Mouse (Mus musculus) liver, adult 2 months (tissue): ENCODE measurements around the gene Cntrob. TPM values are rescaled to one million over a fixed set of nuclear protein-coding genes. Genes with fewer than 3 reads are reported as not detected.

ENCODE experiments used
- DNase-seq: peaks from one replicate; pipeline ENCODE4 v3.0.0-alpha.2; 2011; ENCODE audit warnings: low read depth, low spot score; ENCODE audit errors: extremely low read depth
- H3K27ac ChIP-seq: fragments of 200-500 bp; replicated peaks from 2 replicates; pipeline ENCODE4 v1.5.1; 2012; ENCODE audit warnings: low read depth, mild to moderate bottlenecking, control low read depth, inconsistent platforms, low read length; ENCODE audit not compliant: insufficient read depth
- H3K27me3 ChIP-seq: fragments of 200-500 bp; 2 replicates; pipeline ENCODE4 v1.6.1; 2012; ENCODE audit warnings: mild to moderate bottlenecking, moderate library complexity, low read length, inconsistent platforms; ENCODE audit not compliant: control insufficient read depth, insufficient read depth
- H3K36me3 ChIP-seq: fragments of 200-500 bp; 2 replicates; pipeline ENCODE4 v1.6.1; 2012; ENCODE audit warnings: low read length, inconsistent platforms; ENCODE audit not compliant: control insufficient read depth, insufficient read depth
- H3K4me1 ChIP-seq: fragments of 200-500 bp; 2 replicates; pipeline ENCODE4 v1.6.1; 2011; ENCODE audit warnings: low read length; ENCODE audit not compliant: control insufficient read depth, insufficient read depth
- H3K4me3 ChIP-seq: fragments of 200-500 bp; 2 replicates; pipeline ENCODE4 v1.5.1; 2011; ENCODE audit warnings: low read depth, mild to moderate bottlenecking, control low read depth, low read length, moderate library complexity; ENCODE audit not compliant: insufficient read depth
- H3K79me2 ChIP-seq: fragments of 200-500 bp; 2 replicates; pipeline ENCODE4 v1.6.1; 2012; ENCODE audit warnings: inconsistent platforms, mild to moderate bottlenecking, low read length, moderate library complexity; ENCODE audit not compliant: control insufficient read depth, insufficient read depth
- H3K9ac ChIP-seq: fragments of 200-500 bp; 2 replicates; pipeline ENCODE4 v1.6.1; 2012; ENCODE audit warnings: low read depth, mild to moderate bottlenecking, control low read depth, inconsistent platforms, low read length
- CTCF ChIP-seq: fragments of 200-500 bp; IDR thresholded peaks from 2 replicates; pipeline ENCODE4 v1.5.1; 2011; ENCODE audit warnings: low read depth, low read length, control low read depth
- POLR2A ChIP-seq: fragments of 200-500 bp; IDR thresholded peaks from 2 replicates; pipeline ENCODE4 v1.6.1; 2011; ENCODE audit warnings: low read length, control low read depth; ENCODE audit not compliant: insufficient read depth; ENCODE audit errors: extremely low read depth
- WGBS: fragments of 180-500 bp; shearing (Covaris S2); methylation state at CpG from one replicate; pipeline ENCODE4 v1.1.7; 2018; 5-methylcytosine and 5-hydroxymethylcytosine counted together
- polyA plus RNA-seq: library from polyadenylated mRNA; depleted of rRNA; stranded (reverse); fragments of >200 nt; gene quantifications from 2 replicates; pipeline ENCODE4 v1.2.3, GENCODE M21; 2012; rRNA removed
- total RNA-seq: library from RNA; depleted of rRNA; stranded (reverse); fragments of >200 nt; gene quantifications from 2 replicates; pipeline ENCODE4 v1.2.3, GENCODE M21; 2014; rRNA removed

Gene Cntrob
- total and polyA plus RNA-seq, 2 experiments: 2.5 to 3.9 TPM

DNA sequence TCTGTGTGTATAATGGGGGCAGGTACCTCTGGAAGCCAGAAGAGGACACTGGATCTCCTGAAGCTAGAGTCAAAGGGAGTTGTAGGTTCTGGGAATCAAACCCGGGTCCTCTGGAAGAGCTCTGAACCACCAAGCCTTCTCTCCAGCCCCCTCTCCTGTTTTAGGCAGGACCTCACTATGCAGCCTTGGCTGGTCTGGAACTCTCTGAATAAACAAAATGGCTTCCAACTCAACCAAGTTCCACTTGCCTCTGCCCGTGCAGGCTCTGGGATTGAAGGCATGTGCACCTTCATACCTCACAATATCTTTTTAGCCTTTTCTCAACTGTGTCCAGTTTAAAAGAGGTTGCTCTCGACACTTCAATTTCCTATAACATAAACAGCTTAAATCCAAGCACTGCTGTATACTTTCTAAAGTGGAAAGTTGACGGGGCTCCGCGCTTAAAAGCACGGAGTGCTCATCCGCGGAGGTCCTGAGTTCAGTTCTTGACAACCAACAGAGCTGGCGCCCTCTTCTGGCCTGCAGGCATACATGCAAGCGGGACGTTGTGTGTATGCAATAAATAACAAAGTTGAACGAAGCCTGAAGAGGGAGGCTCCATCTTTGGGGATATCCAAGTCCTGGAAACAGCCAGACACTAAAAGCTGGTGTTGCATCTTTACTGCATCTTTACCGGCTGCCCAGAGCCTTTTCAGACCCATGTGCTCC is 72.3 kb downstream of the Cntrob start:
- whole genome bisulfite sequencing: 61% methylated on average over 14 of the region's 14 CpGs
- H3K4me1 ChIP-seq: no peaks in the 10 kb centered on the region
- no peak for DNase-seq

DNA sequence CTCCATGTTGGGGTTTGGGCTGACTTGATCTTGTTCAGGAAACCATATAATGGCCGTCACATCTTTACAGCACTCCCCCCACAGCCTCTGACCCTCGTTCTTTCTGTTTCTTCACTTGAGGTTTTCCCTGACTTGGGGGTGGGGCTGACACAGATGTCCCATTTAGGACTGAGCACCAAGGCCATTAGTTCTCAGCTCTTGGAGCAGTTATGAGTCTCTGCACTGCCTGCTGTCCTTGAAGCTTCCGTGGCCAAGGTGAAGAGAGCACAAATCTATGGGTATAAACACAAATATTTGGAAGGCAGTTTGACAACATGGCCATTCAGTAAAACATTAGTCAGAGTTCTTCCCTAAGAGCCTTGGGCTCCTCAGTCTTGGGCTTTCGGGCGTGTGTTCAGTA is 73.5 kb downstream of the Cntrob start:
- H3K4me1 ChIP-seq: no peaks in the 10 kb centered on the region
- DNase-seq: no peak
- whole genome bisulfite sequencing: 84% methylated on average over 5 of the region's 5 CpGs

More for the DNA sequence above, 72.3 kb downstream of the Cntrob start:
- H3K79me2 ChIP-seq: no peaks in the 10 kb centered on the region
- no peak overlapping the region for H3K4me3 ChIP-seq
- no peak overlapping the region for H3K9ac ChIP-seq
- TF ChIP-seq CTCF (peak; percentile 77), POLR2A (no peak)
- no peaks in the 10 kb centered on the region for H3K27me3 ChIP-seq
- H3K27ac ChIP-seq: no peak overlapping the region
- H3K36me3 ChIP-seq: no peaks in the 10 kb centered on the region

More for the DNA sequence above, 73.5 kb downstream of the Cntrob start:
- no peak overlapping the region for H3K27ac ChIP-seq
- no peak overlapping the region for H3K9ac ChIP-seq
- no peaks in the 10 kb centered on the region for H3K79me2 ChIP-seq
- no peaks in the 10 kb centered on the region for H3K27me3 ChIP-seq
- no peak for TF ChIP-seq POLR2A
- H3K36me3 ChIP-seq: no peaks in the 10 kb centered on the region
- no peak overlapping the region for H3K4me3 ChIP-seq

Other genes starting within 250 kb of the Cntrob start
- gene Vamp2, start 235.3 kb downstream of the Cntrob start, total RNA-seq: 5.2 and 6.4 TPM in 2 replicates
- 21.7 and 36.9 TPM in 2 replicates for gene Vamp2, start 235.3 kb downstream of the Cntrob start, polyA plus RNA-seq
- 8.0 and 9.0 TPM in 2 replicates for gene Per1, start 228.6 kb downstream of the Cntrob start, total RNA-seq
- 4.6 and 6.9 TPM in 2 replicates for gene Per1, start 228.6 kb downstream of the Cntrob start, polyA plus RNA-seq
- not detected in 2 replicates for gene Hes7, start 203.4 kb downstream of the Cntrob start, total RNA-seq
- gene Hes7, start 203.4 kb downstream of the Cntrob start, polyA plus RNA-seq: 0.05 TPM in 1 of 2 replicates, not detected in the other
- gene 9130213A22Rik, start 201.2 kb downstream of the Cntrob start, total RNA-seq: 0.13 TPM in 1 of 2 replicates, not detected in the other
- 0.05 and 0.10 TPM in 2 replicates for gene 9130213A22Rik, start 201.2 kb downstream of the Cntrob start, polyA plus RNA-seq
- gene Aloxe3, start 197.9 kb downstream of the Cntrob start, total RNA-seq: not detected in 2 replicates
- gene Aloxe3, start 197.9 kb downstream of the Cntrob start, polyA plus RNA-seq: 0.09 TPM in 1 of 2 replicates, not detected in the other
- not detected in 2 replicates for gene Alox12b, start 166.8 kb downstream of the Cntrob start, total RNA-seq
- not detected in 2 replicates for gene Alox12b, start 166.8 kb downstream of the Cntrob start, polyA plus RNA-seq
- gene Alox8, start 125.9 kb downstream of the Cntrob start, total RNA-seq: not detected in 2 replicates
- not detected in 2 replicates for gene Alox8, start 125.9 kb downstream of the Cntrob start, polyA plus RNA-seq
- not detected in 2 replicates for gene Gucy2e, start 86.7 kb downstream of the Cntrob start, total RNA-seq
- gene Gucy2e, start 86.7 kb downstream of the Cntrob start, polyA plus RNA-seq: not detected in 2 replicates
- 37.5 and 40.9 TPM in 2 replicates for gene Trappc1, start 205 bp upstream of the Cntrob start, total RNA-seq
- gene Trappc1, start 205 bp upstream of the Cntrob start, polyA plus RNA-seq: 35.1 and 38.3 TPM in 2 replicates
- 0.13 and 0.28 TPM in 2 replicates for gene Kcnab3, start 2.5 kb upstream of the Cntrob start, total RNA-seq
- 0.50 and 0.84 TPM in 2 replicates for gene Kcnab3, start 2.5 kb upstream of the Cntrob start, polyA plus RNA-seq
- 0.55 and 0.67 TPM in 2 replicates for gene Rnf227, start 16.7 kb upstream of the Cntrob start, total RNA-seq
- 0.35 and 0.41 TPM in 2 replicates for gene Rnf227, start 16.7 kb upstream of the Cntrob start, polyA plus RNA-seq
- 45.2 and 57.5 TPM in 2 replicates for gene Chd3, start 45.6 kb upstream of the Cntrob start, total RNA-seq
- gene Chd3, start 45.6 kb upstream of the Cntrob start, polyA plus RNA-seq: 55.2 and 80.2 TPM in 2 replicates
- 86.6 and 91.5 TPM in 2 replicates for gene Naa38, start 71.7 kb upstream of the Cntrob start, total RNA-seq
- gene Naa38, start 71.7 kb upstream of the Cntrob start, polyA plus RNA-seq: 133 and 150 TPM in 2 replicates
- 33.9 and 40.7 TPM in 2 replicates for gene Cyb5d1, start 71.9 kb upstream of the Cntrob start, total RNA-seq
- 21.1 and 22.1 TPM in 2 replicates for gene Cyb5d1, start 71.9 kb upstream of the Cntrob start, polyA plus RNA-seq
- 1.3 and 1.7 TPM in 2 replicates for gene Tmem88, start 74.5 kb upstream of the Cntrob start, total RNA-seq
- 6.7 and 8.5 TPM in 2 replicates for gene Tmem88, start 74.5 kb upstream of the Cntrob start, polyA plus RNA-seq
- 1.6 and 2.3 TPM in 2 replicates for gene Kdm6b, start 89.9 kb upstream of the Cntrob start, total RNA-seq
- gene Kdm6b, start 89.9 kb upstream of the Cntrob start, polyA plus RNA-seq: 4.2 and 4.6 TPM in 2 replicates
- gene Dnah2, start 225.3 kb upstream of the Cntrob start, total RNA-seq: under 0.01 and 0.09 TPM in 2 replicates
- 0.02 TPM in 2 replicates for gene Dnah2, start 225.3 kb upstream of the Cntrob start, polyA plus RNA-seq
- under 0.01 TPM in 1 of 2 replicates, not detected in the other for gene Efnb3, start 236.4 kb upstream of the Cntrob start, total RNA-seq
- 0.11 and 0.17 TPM in 2 replicates for gene Efnb3, start 236.4 kb upstream of the Cntrob start, polyA plus RNA-seq